Mouse (Mus musculus) myocyte (in vitro differentiated cells): ENCODE measurements around the gene Mrpl48.

Experiments used
- CEBPB ChIP-seq: IDR thresholded peaks from 2 replicates; pipeline ENCODE4 v1.6.1; 2011; ENCODE audit warnings: mild to moderate bottlenecking, moderate library complexity; ENCODE audit not compliant: poor library complexity, insufficient read depth, severe bottlenecking
- MAX ChIP-seq: IDR thresholded peaks from one replicate; pipeline ENCODE4 v1.6.1; 2011; ENCODE audit warnings: low read depth, mild to moderate bottlenecking, control low read depth
- MYOD1 ChIP-seq, 3 experiments: IDR thresholded peaks; one replicate each; pipeline ENCODE4 v1.6.1; 2011; ENCODE audit warnings: control low read depth in 2 of 3, low read depth in 2 of 3, mild to moderate bottlenecking in 2 of 3, moderate library complexity in 1 of 3; ENCODE audit not compliant: insufficient read length in 2 of 3, control insufficient read depth in 1 of 3
- POLR2A ChIP-seq: IDR thresholded peaks from one replicate; pipeline ENCODE4 v1.6.1; 2011; ENCODE audit warnings: low read depth, mild to moderate bottlenecking, control low read depth, moderate library complexity; ENCODE audit not compliant: insufficient read length
- POLR2AphosphoS2 ChIP-seq: IDR thresholded peaks from one replicate; pipeline ENCODE4 v1.6.1; 2011; ENCODE audit warnings: low read depth, control low read depth; ENCODE audit not compliant: insufficient read length
- TCF3 ChIP-seq: IDR thresholded peaks from one replicate; pipeline ENCODE4 v1.6.1; 2011; ENCODE audit warnings: low read depth, control low read depth; ENCODE audit not compliant: insufficient read length
- USF1 ChIP-seq: IDR thresholded peaks from one replicate; pipeline ENCODE4 v1.6.1; 2011; ENCODE audit warnings: low read depth, mild to moderate bottlenecking, control low read depth, moderate library complexity

GRCm38 (mm10) chr7:100557241-100557640, 50.9 kb downstream of the Mrpl48 start:
- TF ChIP-seq CEBPB = no peak
- TF ChIP-seq POLR2AphosphoS2 = no peak
- no peak for TF ChIP-seq MAX
- no peak for TF ChIP-seq POLR2A
- TF ChIP-seq TCF3 = no peak
- no peak for TF ChIP-seq USF1
- TF ChIP-seq MYOD1 (IDR thresholded peaks at IDR 0.05; ENCODE audit: control insufficient read depth in 1 of 3, insufficient read length in 2 of 3, low read depth in 2 of 3) = no peak
